ENCODE assay signal across 8 mouse cellular contexts in the genomic region with DNA sequence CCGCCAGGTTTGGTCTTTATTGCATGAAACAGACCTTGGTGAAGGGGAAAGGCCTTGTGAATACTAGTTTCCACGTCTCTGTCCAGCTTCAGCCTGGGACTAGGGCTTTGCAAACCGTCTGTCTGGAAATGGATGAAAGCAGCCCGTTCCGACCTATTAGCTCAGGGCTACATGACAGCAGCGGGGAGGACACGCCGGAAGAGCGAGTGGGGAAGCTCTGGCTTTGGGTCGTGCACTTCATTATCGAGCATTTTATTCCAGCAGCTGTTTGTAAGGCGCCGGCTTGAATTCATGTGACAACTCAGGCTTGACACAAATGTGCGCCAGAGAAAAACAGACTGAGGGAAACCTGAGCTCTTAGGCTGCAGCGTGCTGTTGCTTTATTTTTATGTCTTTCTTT. TPM values are rescaled to one million over a fixed set of nuclear protein-coding genes. Genes with fewer than 3 reads are reported as not detected.
DNase-seq lines count a peak whose midpoint lies in the region; ATAC-seq lines count a peak whose summit lies in the region.
"Had no signal": no experiment of that assay in that cellular context is flagged by ENCODE, and none has a peak within 500 bp of the region (broad histone marks: within the 10 kb centered on the region; RNA-seq: fewer than 3 reads in every experiment).

No protein-coding gene starts in this region.

- H3K27me3 ChIP-seq in lung, embryonic 16.5 days (ENCODE audit: control insufficient read depth, insufficient read depth, low read depth, low read length) = no peaks in the 10 kb centered on the region
- H3K27me3 ChIP-seq in heart, embryonic 16.5 days (ENCODE audit: control insufficient read depth, insufficient read depth, low read length) = no peaks in the 10 kb centered on the region

- H3K9ac ChIP-seq in lung, embryonic 16.5 days (ENCODE audit: low read length) = no peak overlapping the region
- H3K9ac ChIP-seq in heart, embryonic 16.5 days (ENCODE audit: low read length) = peak overlapping the region; percentile 38; the same call in 1 of the 2 replicates
- H3K9ac ChIP-seq: liver, embryonic 14.5 days had no signal

- intact Hi-C loops in left cerebral cortex, postnatal 36 days (cut with DNase I) = no loop called here

- peaks cover 13% of the 10 kb centered on the region for H3K4me1 ChIP-seq in lung, embryonic 16.5 days (replicated peaks; ENCODE audit: control insufficient read depth, insufficient read depth, low read length)
- H3K4me1 ChIP-seq in heart, embryonic 16.5 days (ENCODE audit: control insufficient read depth, insufficient read depth, low read length) = peaks cover 54% of the 10 kb centered on the region

- 53% methylated on average over 15 of the region's 15 CpGs for WGBS in lung, embryonic 16.5 days
- 51% methylated on average over 15 of the region's 15 CpGs for WGBS in heart, embryonic 16.5 days

- no peak for DNase-seq in lung, postnatal 25 days (ENCODE audit: low spot score)
- peak; percentile 75 for DNase-seq in kidney, postnatal 14 days
- peak; percentile 75 for DNase-seq in retina, postnatal 1 day
- DNase-seq in left cerebral cortex, postnatal 36 days (ENCODE audit: low spot score in 2 of 2) = no peak
- no peak for DNase-seq in layer of hippocampus, adult 8-10 months (ENCODE audit: low spot score in 2 of 2)

- no peak overlapping the region for H3K4me3 ChIP-seq in lung, embryonic 16.5 days (ENCODE audit: low read length)
- no peak overlapping the region for H3K4me3 ChIP-seq in heart, embryonic 16.5 days (ENCODE audit: low read length)

- H3K4me2 ChIP-seq in lung, embryonic 16.5 days (ENCODE audit: low read depth, low read length) = no peak overlapping the region
- H3K4me2 ChIP-seq in heart, embryonic 16.5 days (ENCODE audit: low read depth, low read length) = no peak overlapping the region

- H3K36me3 ChIP-seq in lung, embryonic 16.5 days (ENCODE audit: control insufficient read depth, insufficient read depth, low read length) = peaks cover 15% of the 10 kb centered on the region
- H3K36me3 ChIP-seq in heart, embryonic 16.5 days (ENCODE audit: control insufficient read depth, insufficient read depth) = peaks cover 9% of the 10 kb centered on the region

- peak; percentile 59 for ATAC-seq in lung, embryonic 16.5 days (ENCODE audit: low read depth)
- no peak for ATAC-seq in heart, embryonic 16.5 days (replicated peaks; ENCODE audit: extremely low read depth, insufficient read depth, low FRiP score)

- no peak overlapping the region for H3K27ac ChIP-seq in lung, embryonic 16.5 days (ENCODE audit: low read length)
- H3K27ac ChIP-seq in heart, embryonic 16.5 days (ENCODE audit: low read length) = peak overlapping the region; percentile 52
- H3K27ac ChIP-seq: liver, embryonic 14.5 days had no signal

- H3K9me3 ChIP-seq in lung, embryonic 16.5 days (ENCODE audit: control insufficient read depth, low read length) = no peaks in the 10 kb centered on the region
- H3K9me3 ChIP-seq in heart, embryonic 16.5 days (replicated peaks; ENCODE audit: control insufficient read depth, low read length) = no peaks in the 10 kb centered on the region

RNA-seq across cellular contexts. Expression of gene Bcl2l11, which starts 13.9 kb away (rescaled TPM):
- 28.1 and 28.8 TPM in 2 replicates for polyA plus RNA-seq in lung, embryonic 16.5 days (2015; fragmentation: Nextera tagmentation; extraction: Ambion mirVana)
- polyA plus RNA-seq in heart, embryonic 16.5 days (2015; fragmentation: Nextera tagmentation; extraction: Ambion mirVana) = 20.4 and 23.2 TPM in 2 replicates
- 1 to 10 TPM; 6.2 to 7.1 TPM for total RNA-seq in left cerebral cortex, postnatal 36 days (2021)
- total RNA-seq in layer of hippocampus, adult 8-10 months (2022) = 1 to 10 TPM; 5.1 to 8.1 (median 6.5) TPM

Comparison
In these comparisons a context has a peak if more than half of its experiments do, and no peak if none do; other contexts are left out.
1. DNase-seq: peak in kidney, postnatal 14 days (single experiment) and retina, postnatal 1 day (single experiment); none in lung, postnatal 25 days (single experiment), left cerebral cortex, postnatal 36 days (0 of 2) and layer of hippocampus, adult 8-10 months (0 of 2).